Mouse (Mus musculus) embryonic facial prominence, embryonic 12.5 days (tissue): ENCODE measurements around the gene Rhod. TPM values are rescaled to one million over a fixed set of nuclear protein-coding genes. Genes with fewer than 3 reads are reported as not detected.

Source experiments
- ATAC-seq: fragments of 200-750 bp; cut with Nextera tagmentation; 2 replicates; pipeline ENCODE4 v1.8.0; 2017; ENCODE audit not compliant: insufficient number of reproducible peaks, insufficient read depth, low FRiP score, low TSS enrichment
- H3K27ac ChIP-seq: fragments of 300-500 bp; sonication (generic); 2 replicates; pipeline ENCODE4 v1.5.1; 2016; ENCODE audit warnings: mild to moderate bottlenecking
- H3K27me3 ChIP-seq: fragments of 300-500 bp; sonication (generic); 2 replicates; pipeline ENCODE4 v1.6.1; 2016; ENCODE audit warnings: mild to moderate bottlenecking, moderate library complexity
- H3K36me3 ChIP-seq: fragments of 300-500 bp; sonication (generic); 2 replicates; pipeline ENCODE4 v1.6.1; 2016; ENCODE audit warnings: mild to moderate bottlenecking
- H3K4me1 ChIP-seq: fragments of 300-500 bp; sonication (generic); 2 replicates; pipeline ENCODE4 v1.6.1; 2016
- H3K4me2 ChIP-seq: fragments of 300-500 bp; sonication (generic); replicated peaks from 2 replicates; pipeline ENCODE4 v1.6.1; 2016; ENCODE audit warnings: mild to moderate bottlenecking, moderate library complexity
- H3K4me3 ChIP-seq: fragments of 300-500 bp; sonication (generic); 2 replicates; pipeline ENCODE4 v1.5.1; 2016; ENCODE audit warnings: mild to moderate bottlenecking
- H3K9ac ChIP-seq: fragments of 300-500 bp; sonication (generic); 2 replicates; pipeline ENCODE4 v1.6.1; 2016; ENCODE audit warnings: mild to moderate bottlenecking, moderate library complexity
- H3K9me3 ChIP-seq: fragments of 300-500 bp; sonication (generic); 2 replicates; pipeline ENCODE4 v1.6.1; 2016; ENCODE audit warnings: mild to moderate bottlenecking, moderate library complexity
- WGBS: fragments of 180-500 bp; shearing (Covaris S2); methylation state at CpG from one replicate; pipeline ENCODE4 v1.1.7; 2016; 5-methylcytosine and 5-hydroxymethylcytosine counted together
- polyA plus RNA-seq: library from polyadenylated mRNA; unstranded; fragments of >200 nt; fragmentation: Nextera tagmentation; extraction: Ambion mirVana; gene quantifications from 2 replicates; pipeline ENCODE4 v1.2.1, GENCODE M21; 2016

Rhod gene
- polyA plus RNA-seq, 1 experiment from 2014 or later = 47.2 TPM

DNA sequence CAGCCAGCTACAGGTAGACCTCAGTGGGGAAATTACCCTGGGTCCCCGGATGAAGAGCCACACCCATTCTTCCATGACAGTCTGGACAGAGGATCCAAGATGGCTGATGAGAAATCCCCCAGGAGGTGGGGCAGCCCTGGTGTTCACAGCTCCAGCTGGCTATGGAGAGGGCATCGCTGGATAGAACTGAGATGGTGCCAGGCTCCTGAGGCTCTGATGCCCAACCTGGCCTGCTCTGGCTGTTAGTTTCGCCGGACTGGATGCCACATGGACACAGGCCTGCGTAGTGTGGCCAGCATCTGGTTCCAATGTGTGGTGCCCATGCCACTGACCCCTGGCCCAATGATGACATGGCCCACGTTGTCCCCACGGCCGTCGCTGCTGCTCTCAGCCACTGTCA, 8.2 kb upstream of the Rhod start:
- Histone ChIP-seq H3K4me1 (0 out of 2 replicates have a peak, but pooled peaks cover 7% of the 10 kb centered on the region), H3K9me3 (no peaks in the 10 kb centered on the region), H3K36me3 (no peaks in the 10 kb centered on the region), H3K27ac (no peak overlapping the region), H3K9ac (no peak overlapping the region), H3K4me2 (no peak overlapping the region), H3K27me3 (no peaks in the 10 kb centered on the region), H3K4me3 (no peak overlapping the region)
- ATAC-seq = no peak
- WGBS = 73% methylated on average over 9 of the region's 9 CpGs

DNA sequence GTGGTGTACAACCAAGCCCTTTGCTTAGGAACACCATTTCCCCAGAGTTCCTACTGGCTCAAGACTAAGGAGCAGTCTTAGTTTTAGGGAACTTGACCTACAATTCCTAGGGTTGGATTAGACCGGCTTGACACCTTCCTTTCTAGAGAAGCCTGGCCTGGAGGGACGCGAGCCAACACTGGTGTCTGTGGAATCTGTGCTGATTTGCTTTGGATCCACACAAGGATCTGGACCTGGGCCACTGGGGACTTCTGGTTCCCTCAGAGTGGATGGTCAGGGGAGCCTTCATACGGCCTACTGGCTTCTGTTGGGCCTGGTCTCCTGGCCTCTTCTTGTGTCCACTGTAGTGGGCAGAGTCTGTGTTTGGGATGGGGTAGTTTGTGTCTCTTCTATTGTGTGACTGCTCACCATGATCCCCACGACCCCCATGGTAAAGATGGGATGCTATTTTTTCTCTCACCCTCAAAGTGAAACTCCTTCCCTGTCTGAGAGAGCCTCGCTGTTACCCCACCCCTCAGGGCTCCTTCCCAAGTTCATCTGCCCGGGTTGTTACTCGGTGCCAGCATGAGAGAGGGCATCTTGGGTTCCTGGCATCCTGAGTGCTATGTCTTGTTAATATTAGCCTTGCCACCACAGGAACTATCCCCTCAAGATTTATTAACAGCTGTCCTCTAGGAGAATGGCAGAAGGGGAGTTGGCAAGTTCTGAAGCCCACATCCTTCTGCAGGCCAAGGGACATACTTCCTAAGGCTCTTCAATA, 7.6 kb upstream of the Rhod start:
- WGBS = 91% methylated on average over 8 of the region's 8 CpGs
- H3K4me1 ChIP-seq = peaks cover 8% of the 10 kb centered on the region
- no peak overlapping the region for H3K4me2 ChIP-seq
- H3K27ac ChIP-seq = no peak overlapping the region
- no peak overlapping the region for H3K4me3 ChIP-seq
- no peaks in the 10 kb centered on the region for H3K36me3 ChIP-seq
- H3K9me3 ChIP-seq = no peaks in the 10 kb centered on the region
- no peak overlapping the region for H3K9ac ChIP-seq
- no peaks in the 10 kb centered on the region for H3K27me3 ChIP-seq
- no peak for ATAC-seq

DNA sequence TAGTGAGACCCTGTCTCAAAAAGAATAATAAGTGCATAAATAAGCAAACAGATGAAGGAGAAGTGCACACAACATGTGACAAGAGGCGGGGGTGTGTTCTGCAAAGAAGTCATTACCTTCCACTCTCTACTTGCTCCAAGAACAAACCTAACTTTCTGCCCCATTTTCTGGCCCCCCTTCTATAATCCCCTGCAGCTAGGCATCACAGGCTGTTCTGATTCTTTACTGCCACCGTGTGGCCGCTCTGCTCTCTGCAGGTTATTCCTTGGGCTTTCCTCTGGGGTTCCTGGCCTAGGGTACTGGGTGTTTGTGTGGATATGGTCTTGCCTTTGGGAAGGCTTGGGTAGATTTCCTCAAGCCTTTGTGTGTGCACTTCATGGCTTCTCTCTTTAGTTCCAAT, 3.2 kb upstream of the Rhod start:
- Histone ChIP-seq H3K4me1 (peaks cover 33% of the 10 kb centered on the region), H3K27ac (0 out of 2 replicates have a peak overlapping the region, but pooled peaks have one; percentile 46), H3K4me3 (no peak overlapping the region), H3K36me3 (no peaks in the 10 kb centered on the region), H3K9ac (no peak overlapping the region), H3K4me2 (no peak overlapping the region), H3K27me3 (no peaks in the 10 kb centered on the region), H3K9me3 (no peaks in the 10 kb centered on the region)
- ATAC-seq = no peak
- WGBS = 13% methylated on average over 3 of the region's 3 CpGs

DNA sequence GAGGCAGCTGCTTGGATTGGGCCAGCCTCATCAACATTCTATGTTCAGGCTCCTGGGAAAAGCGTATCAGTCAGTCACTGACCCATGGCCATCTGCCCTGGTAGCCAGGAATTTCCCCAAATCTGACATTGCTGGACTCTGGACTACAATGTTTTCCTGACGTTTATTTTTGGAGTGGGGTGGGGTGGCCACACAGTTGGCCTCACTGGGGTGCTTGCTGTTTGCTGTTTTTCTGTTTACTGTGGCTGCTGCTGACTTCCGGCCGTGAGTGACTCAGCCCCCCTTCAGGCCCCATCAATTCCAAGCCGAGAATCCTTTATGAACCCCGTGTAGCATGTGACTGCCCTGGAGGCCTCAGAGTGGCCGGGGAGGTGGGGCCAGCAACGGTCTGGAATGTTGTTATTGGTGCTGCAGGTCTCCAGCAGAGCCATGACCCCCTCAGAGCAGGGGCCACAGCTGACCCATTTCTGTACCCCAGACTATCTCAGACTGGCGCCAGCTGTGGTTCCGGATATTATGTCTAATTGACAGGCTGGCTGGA, 2.5 kb upstream of the Rhod start:
- H3K4me2 ChIP-seq = peak overlapping the region; percentile 7; the same call in 1 of the 2 replicates
- H3K4me1 ChIP-seq = peaks cover 33% of the 10 kb centered on the region
- H3K9me3 ChIP-seq = no peaks in the 10 kb centered on the region
- no peak overlapping the region for H3K9ac ChIP-seq
- H3K27ac ChIP-seq = peak overlapping the region; percentile 46; the same call in 1 of the 2 replicates
- no peak overlapping the region for H3K4me3 ChIP-seq
- no peak for ATAC-seq
- WGBS = 24% methylated on average over 10 of the region's 10 CpGs
- no peaks in the 10 kb centered on the region for H3K27me3 ChIP-seq
- peaks cover under 1% of the 10 kb centered on the region; the same call in 1 of the 2 replicates for H3K36me3 ChIP-seq

DNA sequence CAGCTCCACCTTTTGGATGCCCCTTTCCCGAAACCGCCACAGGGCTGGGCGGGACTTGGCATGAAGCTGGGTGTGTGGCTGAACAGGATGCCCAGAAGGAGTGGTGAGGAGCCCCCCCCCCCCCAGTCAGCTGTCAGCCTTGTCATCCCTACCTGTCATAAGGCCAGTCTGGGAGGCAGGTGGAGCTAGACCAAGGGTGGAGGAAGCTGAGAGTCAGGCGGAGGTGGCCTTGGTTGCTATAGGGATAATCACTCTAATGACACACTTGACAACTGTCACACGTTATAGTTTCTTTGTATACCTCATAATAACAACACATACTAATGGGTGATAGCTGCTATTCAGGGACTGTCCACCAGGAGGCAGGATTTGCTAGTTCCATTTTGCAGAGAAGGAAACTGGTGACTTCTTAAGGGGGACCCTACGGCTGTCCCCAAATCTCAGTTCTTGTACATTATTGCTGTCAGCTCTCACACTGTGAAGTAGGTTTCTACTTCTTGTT, 1.9 kb upstream of the Rhod start:
- H3K36me3 ChIP-seq = peaks cover 4% of the 10 kb centered on the region; the same call in 1 of the 2 replicates
- no peak overlapping the region for H3K9ac ChIP-seq
- H3K9me3 ChIP-seq = no peaks in the 10 kb centered on the region
- peak overlapping the region; percentile 90; the same call in 1 of the 2 replicates for H3K4me2 ChIP-seq
- H3K4me1 ChIP-seq = peaks cover 33% of the 10 kb centered on the region
- H3K4me3 ChIP-seq = no peak overlapping the region
- no peaks in the 10 kb centered on the region for H3K27me3 ChIP-seq
- no peak for ATAC-seq
- 27% methylated on average over 6 of the region's 6 CpGs for WGBS
- no peak overlapping the region for H3K27ac ChIP-seq

DNA sequence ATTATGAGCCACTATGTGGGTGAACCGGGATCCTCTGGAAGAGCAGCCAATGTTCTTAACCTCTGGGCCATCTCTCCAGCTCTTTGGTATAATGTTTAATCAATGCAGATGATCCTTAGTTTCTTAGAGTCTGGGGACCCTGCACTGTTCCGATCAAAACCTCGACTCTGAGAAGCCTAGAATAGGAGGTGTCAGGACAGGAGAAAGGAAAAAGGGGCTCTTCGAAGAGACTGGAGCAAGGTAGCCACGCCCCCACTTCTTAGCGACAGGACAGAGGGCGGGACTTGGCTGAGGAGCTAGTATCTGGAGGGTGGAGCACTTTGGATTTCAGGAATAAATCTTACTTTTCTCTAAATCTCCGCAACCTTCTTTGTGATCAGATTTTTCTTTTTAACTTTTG, 990 bp upstream of the Rhod start:
- Histone ChIP-seq H3K4me3 (peak overlapping the region; percentile 62), H3K27ac (0 out of 2 replicates have a peak overlapping the region, but pooled peaks have one; percentile 30), H3K27me3 (no peaks in the 10 kb centered on the region), H3K36me3 (peaks cover 4% of the 10 kb centered on the region; the same call in 1 of the 2 replicates), H3K9me3 (no peaks in the 10 kb centered on the region), H3K4me2 (peak overlapping the region; percentile 90), H3K4me1 (peaks cover 33% of the 10 kb centered on the region), H3K9ac (no peak overlapping the region)
- ATAC-seq = no peak
- 8% methylated on average over 8 of the region's 8 CpGs for WGBS

DNA sequence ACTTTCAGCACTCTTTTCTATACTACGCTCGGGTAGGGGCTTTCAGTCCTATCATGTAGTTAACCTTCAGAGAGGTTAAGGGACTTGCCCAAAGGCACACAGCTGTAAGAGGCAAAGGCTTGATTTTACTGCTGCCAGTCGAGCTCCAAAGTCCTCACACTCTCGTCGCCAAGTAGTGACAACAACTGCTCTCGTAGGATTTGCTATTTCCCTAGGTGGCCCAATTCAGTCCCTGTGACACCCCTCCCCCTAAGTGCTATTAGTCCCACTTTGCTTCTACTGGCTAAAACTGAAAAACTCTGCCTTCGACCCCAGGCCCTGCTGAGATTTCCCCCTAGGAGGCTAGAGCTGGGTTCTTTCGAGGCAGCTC, 456 bp downstream of the Rhod start:
- Histone ChIP-seq H3K4me1 (peaks cover 33% of the 10 kb centered on the region), H3K36me3 (peaks cover 4% of the 10 kb centered on the region; the same call in 1 of the 2 replicates), H3K4me2 (peak overlapping the region; percentile 90), H3K4me3 (peak overlapping the region; percentile 62), H3K27ac (peak overlapping the region; percentile 51), H3K27me3 (no peaks in the 10 kb centered on the region), H3K9me3 (no peaks in the 10 kb centered on the region), H3K9ac (peak overlapping the region; percentile 76)
- ATAC-seq = no peak
- 7% methylated on average over 8 of the region's 8 CpGs for whole genome bisulfite sequencing

DNA sequence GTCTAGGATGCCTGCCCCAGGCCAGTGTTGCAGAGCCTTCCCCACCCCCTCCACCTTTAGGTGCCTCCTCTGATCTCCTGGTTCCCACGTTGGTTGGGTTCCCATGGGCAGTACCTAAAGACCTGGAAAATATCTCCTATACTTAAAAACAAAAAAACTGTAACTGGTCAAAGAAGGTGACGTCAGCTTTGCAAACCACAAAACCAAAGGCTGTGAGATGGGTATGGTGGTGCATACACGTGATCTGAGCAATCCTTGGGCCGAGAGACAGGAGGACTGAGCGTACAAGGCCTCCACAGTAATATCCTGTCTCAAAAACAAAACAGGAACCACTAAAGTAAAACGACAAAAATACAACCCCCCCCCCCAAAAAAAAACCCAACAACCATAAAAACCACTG, 1.3 kb downstream of the Rhod start:
- no peaks in the 10 kb centered on the region for H3K27me3 ChIP-seq
- no peak for ATAC-seq
- no peaks in the 10 kb centered on the region for H3K9me3 ChIP-seq
- H3K4me2 ChIP-seq = peak overlapping the region; percentile 90
- no peak overlapping the region for H3K4me3 ChIP-seq
- 79% methylated on average over 6 of the region's 6 CpGs for WGBS
- no peak overlapping the region for H3K27ac ChIP-seq
- H3K4me1 ChIP-seq = peaks cover 33% of the 10 kb centered on the region
- H3K9ac ChIP-seq = no peak overlapping the region
- H3K36me3 ChIP-seq = peaks cover 4% of the 10 kb centered on the region; the same call in 1 of the 2 replicates

DNA sequence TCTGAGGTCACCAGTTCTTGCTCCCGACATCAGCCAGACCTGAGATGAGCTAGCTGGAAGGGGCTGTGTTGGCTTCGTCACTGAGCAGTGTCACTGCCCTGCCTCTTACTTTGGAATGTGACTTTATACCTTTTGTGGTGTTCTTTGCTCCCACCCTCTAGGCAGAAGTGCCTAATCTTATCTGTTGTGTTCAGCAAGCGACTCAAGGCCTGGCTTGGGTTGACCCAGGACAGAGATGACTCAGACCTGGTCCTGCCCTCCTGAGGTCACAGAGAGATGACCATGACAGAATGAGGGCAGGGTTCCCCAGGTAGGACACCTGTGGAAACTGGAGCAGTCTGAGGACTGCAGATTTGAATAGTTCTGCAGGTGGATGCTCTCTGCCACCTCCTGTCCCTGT, 3.0 kb downstream of the Rhod start:
- ATAC-seq = no peak
- Histone ChIP-seq H3K36me3 (peaks cover 12% of the 10 kb centered on the region), H3K9me3 (no peaks in the 10 kb centered on the region), H3K4me2 (no peak overlapping the region), H3K27me3 (no peaks in the 10 kb centered on the region), H3K4me1 (peaks cover 24% of the 10 kb centered on the region), H3K4me3 (no peak overlapping the region), H3K27ac (no peak overlapping the region), H3K9ac (no peak overlapping the region)
- WGBS = 85% methylated on average over 3 of the region's 3 CpGs

DNA sequence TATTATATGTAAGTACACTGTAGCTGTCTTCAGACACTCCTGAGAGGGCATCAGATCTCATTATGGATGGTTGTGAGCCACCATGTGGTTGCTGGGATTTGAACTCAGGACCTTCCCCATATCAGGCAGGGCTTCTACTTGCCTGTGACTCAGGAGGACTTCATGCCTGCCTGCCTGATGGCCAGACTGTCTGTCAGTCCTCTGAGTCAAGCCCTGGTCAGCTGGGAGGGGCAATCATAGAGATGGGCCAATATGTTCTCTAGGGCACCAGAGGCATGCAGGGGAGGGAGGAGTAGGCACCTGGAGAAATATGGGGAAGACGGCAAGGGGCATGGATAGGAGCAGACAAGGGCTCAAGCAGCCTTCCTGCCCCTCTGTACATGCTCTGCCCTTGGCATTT, 4.2 kb downstream of the Rhod start:
- H3K9me3 ChIP-seq = no peaks in the 10 kb centered on the region
- H3K27me3 ChIP-seq = no peaks in the 10 kb centered on the region
- no peak overlapping the region for H3K9ac ChIP-seq
- no peak overlapping the region for H3K27ac ChIP-seq
- peaks cover 14% of the 10 kb centered on the region for H3K4me1 ChIP-seq
- no peak overlapping the region for H3K4me3 ChIP-seq
- H3K36me3 ChIP-seq = peaks cover 16% of the 10 kb centered on the region
- ATAC-seq = no peak
- no peak overlapping the region for H3K4me2 ChIP-seq
- WGBS = 83% methylated on average over 1 of the region's 1 CpGs

DNA sequence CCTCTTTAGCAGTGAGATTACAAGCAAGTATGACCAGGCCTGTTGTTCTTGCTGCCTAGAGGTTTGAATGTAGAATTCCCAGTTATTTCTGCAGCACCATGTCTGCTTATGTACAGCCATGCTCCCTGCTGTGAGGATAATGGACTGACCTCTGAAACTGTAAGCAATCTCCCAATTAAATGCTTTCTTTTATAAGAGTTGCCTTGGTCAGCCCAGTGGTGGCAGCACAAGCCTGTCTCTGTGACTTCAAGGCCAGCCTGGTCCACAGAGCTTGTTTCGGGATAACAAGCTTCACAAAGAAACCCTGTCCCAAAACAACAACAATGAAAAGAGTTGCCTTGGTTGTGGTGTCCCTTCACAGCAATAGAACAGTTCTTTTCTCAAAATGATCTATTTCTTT, 5.5 kb downstream of the Rhod start:
- ATAC-seq = no peak
- no peak overlapping the region for H3K27ac ChIP-seq
- no peak overlapping the region for H3K4me3 ChIP-seq
- H3K4me2 ChIP-seq = no peak overlapping the region
- no peaks in the 10 kb centered on the region for H3K27me3 ChIP-seq
- H3K36me3 ChIP-seq = peaks cover 23% of the 10 kb centered on the region
- 75% methylated on average over 1 of the region's 1 CpGs for WGBS
- H3K9ac ChIP-seq = no peak overlapping the region
- no peaks in the 10 kb centered on the region for H3K9me3 ChIP-seq
- peaks cover 7% of the 10 kb centered on the region for H3K4me1 ChIP-seq

DNA sequence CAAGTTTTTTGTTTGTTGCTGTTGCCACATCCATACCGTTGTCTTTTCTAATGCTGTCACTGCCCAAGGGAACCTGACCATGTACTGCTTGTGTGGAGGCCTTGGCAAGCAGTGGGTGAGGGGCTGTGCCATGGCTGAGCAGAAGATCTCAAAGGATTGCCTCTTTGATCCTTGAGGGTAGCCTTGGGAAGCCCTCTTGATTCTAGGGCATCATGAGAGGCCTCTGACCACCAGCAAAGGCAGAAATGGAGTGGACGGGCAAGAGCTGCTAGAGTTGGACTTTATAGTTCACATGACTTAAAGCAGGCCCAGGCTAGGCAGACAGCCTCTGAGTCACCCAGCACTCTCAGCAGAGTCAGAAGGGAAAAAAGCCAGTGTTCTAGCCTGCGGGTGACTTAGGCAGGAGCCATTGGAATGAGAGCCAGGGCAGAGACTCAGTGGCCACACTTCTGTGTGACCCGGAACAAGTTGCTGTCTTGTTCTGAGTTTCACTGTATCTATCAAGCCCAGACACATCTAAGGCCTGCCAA, 9.1 kb downstream of the Rhod start:
- Histone ChIP-seq H3K36me3 (peaks cover 35% of the 10 kb centered on the region), H3K4me1 (no peaks in the 10 kb centered on the region), H3K4me3 (no peak overlapping the region), H3K27me3 (no peaks in the 10 kb centered on the region), H3K9me3 (no peaks in the 10 kb centered on the region), H3K27ac (no peak overlapping the region), H3K4me2 (no peak overlapping the region), H3K9ac (no peak overlapping the region)
- WGBS = 91% methylated on average over 4 of the region's 4 CpGs
- no peak for ATAC-seq
